Mouse (Mus musculus) lung, embryonic 16.5 days (tissue): ENCODE data around the gene Syne1. TPM values are rescaled to one million over a fixed set of nuclear protein-coding genes. Genes with fewer than 3 reads are reported as not detected.

Source experiments
- polyA plus RNA-seq: library from polyadenylated mRNA; unstranded; fragments of >200 nt; fragmentation: Nextera tagmentation; extraction: Ambion mirVana; gene quantifications from 2 replicates; pipeline ENCODE4 v1.2.1, GENCODE M21; 2015

Syne1 gene
- polyA plus RNA-seq, 1 experiment from 2014 or later = 4.3 TPM

Other genes with a start within 250 kb of the Syne1 start
- 11.1 and 11.5 TPM in 2 replicates for gene Myct1, start 42.3 kb upstream of the Syne1 start, polyA plus RNA-seq
- 0.54 and 0.93 TPM in 2 replicates for gene Vip, start 87.7 kb upstream of the Syne1 start, polyA plus RNA-seq